Mouse (Mus musculus) lung, adult 18-20 months (tissue): ENCODE results near the gene Gm10320.

Experiments used
- DNase-seq, 2 experiments: peaks; one replicate each; pipeline ENCODE4 v3.0.0; 2022; ENCODE audit warnings: mixed read lengths in 2 of 2

The Gm10320 gene

GRCm38 (mm10) chr13:98456398-98456797, 35.4 kb downstream of the Gm10320 start:
- DNase-seq: no peak

DNA sequence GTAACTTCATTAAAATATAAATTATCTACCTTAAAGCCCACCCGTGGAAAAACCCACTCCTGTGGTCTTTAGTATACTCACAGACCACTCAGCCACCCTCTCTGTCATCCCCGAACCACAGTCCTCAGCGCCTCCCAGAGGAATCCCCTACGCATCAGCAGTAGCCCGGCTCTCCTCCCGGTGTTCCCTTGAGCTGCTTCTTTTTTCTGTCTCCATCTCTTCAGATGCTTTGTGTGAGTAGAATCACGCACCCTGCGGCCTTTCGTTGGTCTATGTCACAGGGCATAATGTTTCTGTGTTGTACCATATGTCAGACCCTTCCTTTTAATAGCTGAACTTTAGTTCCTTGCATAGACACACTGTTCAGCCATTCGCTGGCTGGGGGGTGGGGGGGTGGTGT, 36.2 kb downstream of the Gm10320 start:
- DNase-seq: no peak

DNA sequence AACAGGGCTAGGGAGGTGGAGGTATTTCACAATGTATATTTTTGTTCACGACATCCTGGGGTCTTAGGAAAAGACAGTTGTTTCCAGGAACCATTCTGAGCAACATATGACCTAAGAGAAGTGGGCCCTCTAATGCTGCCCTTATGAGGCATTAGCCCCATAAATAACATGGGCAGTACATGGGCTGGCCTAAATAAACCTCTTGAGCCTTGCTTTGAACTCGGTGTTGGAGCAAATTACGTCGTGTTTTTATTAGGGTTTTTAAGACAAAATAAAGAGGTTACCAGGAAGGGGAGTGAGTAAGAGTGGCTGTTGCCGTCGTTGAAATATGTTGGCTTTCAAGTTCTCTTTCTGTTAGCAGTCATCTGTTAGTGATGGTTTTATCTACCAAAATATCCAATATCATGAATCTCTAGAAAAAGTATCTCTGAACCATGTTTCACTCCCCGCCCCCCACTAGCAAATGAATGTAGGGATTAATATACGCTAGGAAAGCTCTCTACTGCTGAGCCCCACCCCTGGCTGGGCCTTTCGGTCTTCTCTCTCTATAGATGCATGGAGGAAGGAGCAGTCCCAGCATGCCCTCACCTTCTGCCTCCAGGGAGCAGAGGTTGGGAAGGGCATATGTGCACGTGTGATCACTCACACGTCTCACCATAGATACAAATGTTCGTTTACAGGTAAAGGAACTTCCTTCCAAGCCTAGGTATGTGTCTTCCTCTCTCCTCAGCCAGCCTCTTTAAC, 37.4 kb downstream of the Gm10320 start:
- DNase-seq: no peak

DNA sequence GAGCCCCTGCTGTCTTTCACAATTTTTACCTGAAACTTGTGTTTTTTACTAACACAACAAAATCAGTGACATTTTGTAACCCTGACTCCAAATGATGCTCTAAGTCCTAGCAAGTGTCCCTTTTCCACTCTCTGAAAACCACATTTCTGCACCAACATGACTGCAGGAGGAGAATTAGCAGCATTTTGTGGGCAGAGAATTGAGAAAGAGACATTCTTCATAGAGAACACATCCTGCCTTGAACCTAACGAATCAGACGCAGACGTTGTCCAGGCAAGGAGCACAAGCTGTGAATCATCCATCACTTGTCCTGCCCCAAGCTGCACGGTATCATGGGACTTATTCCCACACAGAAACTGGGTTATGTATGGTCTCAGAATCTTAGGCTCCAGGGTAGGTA, 38.7 kb downstream of the Gm10320 start:
- DNase-seq: no peak

DNA sequence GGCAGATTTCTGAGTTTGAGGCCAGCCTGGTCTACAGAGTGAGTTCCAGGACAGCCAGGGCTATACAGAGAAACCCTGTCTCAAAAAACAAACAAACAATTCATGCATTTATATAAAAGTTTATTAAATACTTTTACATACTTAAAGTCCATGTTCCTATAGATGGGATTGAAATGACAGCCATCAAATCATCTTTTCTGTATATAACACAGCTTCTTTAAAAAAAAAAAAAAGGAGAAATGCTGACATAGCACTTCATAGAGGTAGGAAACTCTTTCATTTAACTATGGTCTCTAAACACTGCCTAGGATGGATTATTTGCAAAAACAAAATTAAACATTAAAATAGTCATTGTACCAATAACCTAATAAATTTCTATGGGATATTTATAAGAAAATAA, 43.1 kb downstream of the Gm10320 start:
- DNase-seq: no peak

GRCm38 (mm10) chr13:98447741-98448140, 44.1 kb downstream of the Gm10320 start:
- no peak for DNase-seq

DNA sequence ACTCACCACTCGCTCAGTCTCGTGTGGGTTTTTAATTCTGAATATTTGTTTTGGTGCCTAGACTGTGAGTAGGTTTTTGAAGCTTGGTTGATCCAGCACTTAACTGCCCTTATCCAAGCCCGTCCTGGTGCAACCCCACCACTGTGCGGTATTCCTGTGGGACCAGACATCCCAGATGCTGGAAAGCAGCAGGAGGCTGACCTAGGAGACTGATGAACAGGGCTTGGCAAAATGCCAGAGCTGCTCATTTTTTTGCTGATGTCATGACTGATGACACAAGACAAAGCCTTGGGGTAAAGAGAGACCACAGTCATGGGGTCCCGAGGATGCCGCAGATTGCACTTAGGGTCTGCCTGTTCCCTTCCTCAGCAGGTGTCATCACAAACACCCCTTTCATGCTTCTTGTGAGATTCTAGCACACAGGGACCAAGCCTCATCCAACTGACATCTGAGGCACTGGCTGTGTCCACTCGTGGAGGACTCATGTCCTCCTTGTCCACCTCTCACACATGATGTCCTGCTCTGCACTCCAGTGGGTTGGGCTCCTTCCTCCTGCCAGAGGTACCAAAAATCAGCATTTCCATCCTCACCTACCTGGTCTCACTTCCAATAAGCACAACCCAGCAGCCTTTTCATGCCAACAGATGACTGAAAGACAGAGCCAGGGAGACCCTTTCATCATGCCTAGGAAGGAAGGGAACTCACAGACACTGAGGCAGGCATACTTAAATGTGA, 46.2 kb downstream of the Gm10320 start:
- no peak for DNase-seq

- DNase-seq: no peak
Observed at GRCm38 (mm10) chr13:98441001-98441400, 50.8 kb downstream of the Gm10320 start.

- peak in 1 of 2 experiments; percentile 3 for DNase-seq
Observed at GRCm38 (mm10) chr13:98440293-98440952, 51.4 kb downstream of the Gm10320 start.
